Mouse (Mus musculus) midbrain, embryonic 11.5 days (tissue): ENCODE measurements at regions not wholly inside any gene's neighbourhood (a gene's known extent, or its start where the extent isn't known, plus 50 kb on each side); places are given as distances from the start of the nearest gene placed in this dataset.

Source experiments
- ATAC-seq: fragments of 200-750 bp; cut with Nextera tagmentation; 2 replicates; pipeline ENCODE4 v1.8.0; 2017; ENCODE audit warnings: moderate TSS enrichment, moderate library complexity; ENCODE audit not compliant: low FRiP score
- DNase-seq: peaks from one replicate; pipeline ENCODE4 v3.0.0; 2015; ENCODE audit warnings: low spot score; ENCODE audit errors: missing footprints
- H3K27ac ChIP-seq: fragments of 300-500 bp; sonication (generic); 2 replicates; pipeline ENCODE4 v1.5.1; 2014; ENCODE audit warnings: low read depth, low read length
- H3K27me3 ChIP-seq: fragments of 300-500 bp; sonication (generic); 2 replicates; pipeline ENCODE4 v1.6.1; 2014; ENCODE audit warnings: mild to moderate bottlenecking, low read length, moderate library complexity, mixed read lengths; ENCODE audit not compliant: control insufficient read depth, insufficient read depth
- H3K36me3 ChIP-seq: fragments of 300-500 bp; sonication (generic); 2 replicates; pipeline ENCODE4 v1.6.1; 2014; ENCODE audit warnings: mild to moderate bottlenecking, low read length, moderate library complexity, mixed read lengths; ENCODE audit not compliant: control insufficient read depth, insufficient read depth
- H3K4me1 ChIP-seq: fragments of 300-500 bp; sonication (generic); 2 replicates; pipeline ENCODE4 v1.6.1; 2014; ENCODE audit warnings: low read length; ENCODE audit not compliant: control insufficient read depth, insufficient read depth
- H3K4me2 ChIP-seq: fragments of 300-500 bp; sonication (generic); 2 replicates; pipeline ENCODE4 v1.6.1; 2014; ENCODE audit warnings: mild to moderate bottlenecking, moderate library complexity
- H3K4me3 ChIP-seq: fragments of 300-500 bp; sonication (generic); 2 replicates; pipeline ENCODE4 v1.5.1; 2014; ENCODE audit warnings: low read depth, low read length
- H3K9ac ChIP-seq: fragments of 300-500 bp; sonication (generic); 2 replicates; pipeline ENCODE4 v1.6.1; 2014; ENCODE audit warnings: low read length
- H3K9me3 ChIP-seq: fragments of 300-500 bp; sonication (generic); 2 replicates; pipeline ENCODE4 v1.6.1; 2016; ENCODE audit warnings: low read length; ENCODE audit not compliant: control insufficient read depth
- WGBS: fragments of 180-500 bp; shearing (Covaris S2); extraction: QIAGEN DNeasy Blood & Tissue Kit; methylation state at CpG from one replicate; pipeline ENCODE4 v1.1.7; 2014; 5-methylcytosine and 5-hydroxymethylcytosine counted together

GRCm38 (mm10) chr3:41462953-41463644 is 92.4 kb upstream of the Jade1 start:
- Histone ChIP-seq H3K27me3 (no peaks in the 10 kb centered on the region), H3K4me3 (no peak overlapping the region), H3K9ac (no peak overlapping the region), H3K36me3 (no peaks in the 10 kb centered on the region), H3K4me1 (no peaks in the 10 kb centered on the region), H3K9me3 (no peaks in the 10 kb centered on the region), H3K4me2 (no peak overlapping the region), H3K27ac (no peak overlapping the region)
- 77% methylated on average over 11 of the region's 11 CpGs for WGBS
- no peak for ATAC-seq
- peak; percentile 60 for DNase-seq

- 87% methylated on average over 4 of the region's 4 CpGs for WGBS
- H3K4me2 ChIP-seq, result no peak overlapping the region
- no peak overlapping the region for H3K27ac ChIP-seq
- H3K27me3 ChIP-seq, result no peaks in the 10 kb centered on the region
- H3K36me3 ChIP-seq, result no peaks in the 10 kb centered on the region
- no peaks in the 10 kb centered on the region for H3K9me3 ChIP-seq
- no peak overlapping the region for H3K9ac ChIP-seq
- DNase-seq (peak; percentile 56), ATAC-seq (no peak)
- no peak overlapping the region for H3K4me3 ChIP-seq
- no peaks in the 10 kb centered on the region for H3K4me1 ChIP-seq
Observed at GRCm38 (mm10) chr3:41460131-41460530, 95.4 kb upstream of the Jade1 start.

GRCm38 (mm10) chr3:41458156-41458555 is 97.4 kb upstream of the Jade1 start:
- Histone ChIP-seq H3K4me1 (no peaks in the 10 kb centered on the region), H3K36me3 (no peaks in the 10 kb centered on the region)
- WGBS, result 92% methylated on average over 6 of the region's 6 CpGs

GRCm38 (mm10) chr3:41453525-41453924 is 102.0 kb upstream of the Jade1 start:
- no peak overlapping the region for H3K4me3 ChIP-seq
- H3K4me2 ChIP-seq, result no peak overlapping the region
- no peak for ATAC-seq
- WGBS, result 81% methylated on average over 3 of the region's 3 CpGs
- H3K4me1 ChIP-seq, result no peaks in the 10 kb centered on the region
- no peaks in the 10 kb centered on the region for H3K9me3 ChIP-seq
- H3K36me3 ChIP-seq, result no peaks in the 10 kb centered on the region
- H3K27me3 ChIP-seq, result no peaks in the 10 kb centered on the region
- DNase-seq, result peak; percentile 28
- H3K9ac ChIP-seq, result no peak overlapping the region
- no peak overlapping the region for H3K27ac ChIP-seq

More at GRCm38 (mm10) chr3:41458156-41458555, 97.4 kb upstream of the Jade1 start:
- H3K9me3 ChIP-seq, result no peaks in the 10 kb centered on the region
- DNase-seq (peak; percentile 71), ATAC-seq (no peak)
- H3K9ac ChIP-seq, result no peak overlapping the region
- no peak overlapping the region for H3K4me3 ChIP-seq
- no peak overlapping the region for H3K4me2 ChIP-seq
- H3K27ac ChIP-seq, result no peak overlapping the region
- no peaks in the 10 kb centered on the region for H3K27me3 ChIP-seq

- Histone ChIP-seq H3K9ac (no peak overlapping the region), H3K4me3 (no peak overlapping the region), H3K36me3 (no peaks in the 10 kb centered on the region), H3K4me2 (no peak overlapping the region), H3K9me3 (no peaks in the 10 kb centered on the region), H3K27me3 (no peaks in the 10 kb centered on the region), H3K27ac (no peak overlapping the region), H3K4me1 (no peaks in the 10 kb centered on the region)
- ATAC-seq (no peak), DNase-seq (peak; percentile 64)
- 87% methylated on average over 3 of the region's 3 CpGs for WGBS
Observed at GRCm38 (mm10) chr3:41452716-41453090, 102.8 kb upstream of the Jade1 start.

- Histone ChIP-seq H3K36me3 (no peaks in the 10 kb centered on the region), H3K9me3 (no peaks in the 10 kb centered on the region), H3K9ac (no peak overlapping the region), H3K4me1 (no peaks in the 10 kb centered on the region), H3K4me2 (no peak overlapping the region), H3K27ac (no peak overlapping the region), H3K27me3 (no peaks in the 10 kb centered on the region), H3K4me3 (no peak overlapping the region)
- DNase-seq (peak; percentile 23), ATAC-seq (no peak)
- 72% methylated on average over 3 of the region's 3 CpGs for WGBS
Observed at GRCm38 (mm10) chr3:41452020-41452715, 103.4 kb upstream of the Jade1 start.

GRCm38 (mm10) chr3:41450696-41451095 is 104.8 kb upstream of the Jade1 start:
- Histone ChIP-seq H3K9ac (no peak overlapping the region), H3K36me3 (no peaks in the 10 kb centered on the region), H3K4me2 (no peak overlapping the region), H3K4me1 (no peaks in the 10 kb centered on the region), H3K27ac (no peak overlapping the region), H3K27me3 (no peaks in the 10 kb centered on the region), H3K4me3 (no peak overlapping the region), H3K9me3 (no peaks in the 10 kb centered on the region)
- no peak for ATAC-seq
- 60% methylated on average over 1 of the region's 1 CpGs for WGBS
- peak; percentile 54 for DNase-seq

GRCm38 (mm10) chr3:41444243-41444753 is 111.2 kb upstream of the Jade1 start:
- no peak for DNase-seq
- Histone ChIP-seq H3K9ac (no peak overlapping the region), H3K4me1 (no peaks in the 10 kb centered on the region), H3K27me3 (no peaks in the 10 kb centered on the region), H3K27ac (no peak overlapping the region), H3K9me3 (no peaks in the 10 kb centered on the region), H3K4me3 (no peak overlapping the region), H3K4me2 (no peak overlapping the region), H3K36me3 (no peaks in the 10 kb centered on the region)
- no peak for ATAC-seq
- 95% methylated on average over 9 of the region's 9 CpGs for WGBS

GRCm38 (mm10) chr3:41436238-41436637 is 119.3 kb upstream of the Jade1 start:
- no peaks in the 10 kb centered on the region for H3K4me1 ChIP-seq
- no peak overlapping the region for H3K4me3 ChIP-seq
- no peak overlapping the region for H3K4me2 ChIP-seq
- H3K27me3 ChIP-seq, result no peaks in the 10 kb centered on the region
- ATAC-seq (no peak), DNase-seq (no peak)
- H3K27ac ChIP-seq, result no peak overlapping the region
- 95% methylated on average over 8 of the region's 8 CpGs for WGBS
- H3K9me3 ChIP-seq, result no peaks in the 10 kb centered on the region
- no peaks in the 10 kb centered on the region for H3K36me3 ChIP-seq
- no peak overlapping the region for H3K9ac ChIP-seq
